Mouse (Mus musculus) kidney, adult 11 months (tissue): ENCODE measurements around the gene Rrm2.

Experiments used
- DNase-seq: peaks from one replicate; pipeline ENCODE4 v3.0.0; 2022

The Rrm2 gene

DNA sequence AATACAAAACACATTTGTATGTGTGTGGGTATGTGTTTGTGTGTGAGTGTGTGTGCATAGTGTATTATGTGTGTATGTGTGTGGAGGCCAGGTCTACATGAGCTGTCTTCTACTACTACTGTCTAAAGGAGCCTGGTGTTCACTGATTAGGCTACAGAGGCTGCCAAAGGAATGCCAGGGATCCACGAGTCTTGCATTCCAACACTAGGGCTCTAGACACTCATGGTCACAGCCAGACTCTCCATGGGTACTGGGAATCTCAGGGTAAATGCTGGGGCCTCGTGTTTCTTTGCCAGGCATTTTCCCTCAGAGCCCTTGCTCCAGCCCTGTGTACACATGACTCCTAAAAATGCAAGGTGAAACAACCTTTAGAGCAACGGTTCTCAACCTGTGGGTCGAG, 45.6 kb downstream of the Rrm2 start:
- no peak for DNase-seq

DNA sequence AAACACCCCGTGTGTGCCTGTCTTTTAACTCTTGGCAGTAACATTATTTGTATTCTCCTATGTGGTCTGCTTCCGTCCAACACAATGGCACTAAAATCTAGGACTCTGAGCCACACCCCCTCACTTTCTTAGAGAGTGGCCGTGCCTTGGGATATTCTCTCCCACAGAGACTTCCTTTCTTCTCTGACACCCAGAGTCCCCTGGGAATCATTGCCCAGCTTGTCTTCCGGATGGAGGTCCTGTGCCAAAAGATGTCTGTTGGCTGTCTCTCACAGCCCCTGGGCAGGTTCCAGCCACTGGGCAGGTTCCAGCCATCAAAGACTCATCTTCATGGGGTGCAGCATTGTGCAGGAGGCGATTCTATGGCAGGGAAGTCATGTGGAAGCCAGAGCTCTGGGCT, 46.7 kb downstream of the Rrm2 start:
- DNase-seq: peak; percentile 6

DNA sequence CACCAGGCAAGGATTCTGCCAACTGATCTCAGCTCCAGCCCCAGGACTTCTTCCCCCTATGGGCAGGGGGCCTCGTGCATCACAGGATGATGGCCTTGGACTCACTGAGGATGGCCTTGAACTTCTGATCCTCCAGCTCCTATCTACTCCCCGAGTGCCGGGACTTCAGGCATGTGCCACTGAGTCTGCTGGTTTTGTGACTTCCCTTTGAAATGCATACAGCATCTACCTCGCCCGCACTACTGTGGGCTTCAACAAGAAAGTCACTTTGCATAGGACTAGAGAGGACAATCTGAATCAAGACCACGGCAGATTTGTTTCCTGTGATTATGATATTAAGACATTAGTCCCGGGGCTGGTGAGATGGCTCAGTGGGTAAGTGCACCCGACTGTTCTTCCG, 47.4 kb downstream of the Rrm2 start:
- no peak for DNase-seq

DNA sequence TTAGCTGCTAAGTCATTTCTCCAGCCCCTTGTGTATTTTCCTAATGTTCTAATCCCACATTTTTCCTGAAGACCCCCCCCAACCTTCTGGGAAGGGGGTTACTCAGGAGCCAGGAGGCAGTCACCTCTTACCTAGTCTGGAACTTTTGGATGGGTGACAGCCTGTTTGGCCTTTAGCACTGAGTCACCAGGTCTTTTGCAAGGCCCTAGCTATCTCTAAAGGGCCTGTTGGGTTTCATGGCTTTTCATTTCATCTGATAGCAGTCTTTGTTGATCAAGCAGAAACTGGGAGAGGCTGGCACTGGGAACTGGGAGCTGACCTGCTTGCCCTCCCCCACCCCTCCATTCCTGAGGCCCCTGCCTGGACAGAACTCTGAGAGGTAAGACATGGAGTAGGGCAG, 49.3 kb downstream of the Rrm2 start:
- no peak for DNase-seq

DNA sequence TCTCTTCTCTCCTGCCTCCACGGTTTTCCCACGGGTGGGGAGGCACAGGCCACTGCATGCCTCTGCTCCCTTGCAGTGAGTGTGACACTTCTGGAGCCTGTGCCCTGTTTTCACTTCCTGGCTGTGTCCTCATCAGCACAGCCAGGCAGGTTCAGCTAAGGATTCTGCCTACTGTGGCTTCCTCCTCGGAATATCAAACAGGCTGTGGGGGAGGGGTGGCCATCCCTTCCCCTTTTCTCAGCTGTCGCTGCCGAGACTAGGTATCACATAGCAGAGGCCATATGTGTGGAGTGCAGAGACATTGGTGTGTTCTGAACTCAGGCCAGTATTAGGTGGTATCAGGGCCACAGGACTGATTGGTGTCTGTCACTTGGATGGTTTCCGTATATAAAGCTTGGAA, 50.3 kb downstream of the Rrm2 start:
- DNase-seq: no peak

DNA sequence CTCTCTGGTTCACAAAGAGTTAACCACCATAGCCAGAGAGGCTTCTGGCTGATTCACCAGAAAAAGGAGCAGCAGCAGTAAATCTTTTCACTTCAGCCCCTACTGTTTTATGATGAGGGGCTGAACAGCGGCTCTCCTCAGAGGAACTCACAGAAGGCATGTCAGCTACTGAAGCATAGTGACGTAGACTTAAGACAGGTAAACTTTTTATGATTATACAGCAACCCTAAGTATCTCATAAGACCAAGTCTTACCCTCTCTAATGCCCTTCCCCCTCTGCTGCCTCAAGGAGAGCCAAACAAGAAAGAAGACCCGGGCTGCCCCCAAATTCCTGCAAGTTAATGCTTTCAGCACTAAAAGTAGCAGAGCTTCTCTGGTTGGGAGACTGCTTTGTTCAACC, 54.2 kb downstream of the Rrm2 start:
- no peak for DNase-seq
